ENCODE assay signal across 8 mouse cellular contexts in genomic region chr9:81626899-81627606, GRCm38 (mm10). TPM values are rescaled to one million over a fixed set of nuclear protein-coding genes. Genes with fewer than 3 reads are reported as not detected.
DNase-seq lines count a peak whose midpoint lies in the region; ATAC-seq lines count a peak whose summit lies in the region.

No protein-coding gene starts in this region.

- H3K36me3 ChIP-seq in kidney, embryonic 15.5 days: no peaks in the 10 kb centered on the region
- no peaks in the 10 kb centered on the region for H3K36me3 ChIP-seq in limb, embryonic 13.5 days

- no peaks in the 10 kb centered on the region for H3K9me3 ChIP-seq in kidney, embryonic 15.5 days (replicated peaks)
- no peaks in the 10 kb centered on the region for H3K9me3 ChIP-seq in limb, embryonic 13.5 days

- H3K27ac ChIP-seq in kidney, embryonic 15.5 days: no peak overlapping the region
- no peak overlapping the region for H3K27ac ChIP-seq in limb, embryonic 13.5 days

- DNase-seq in 3T3-L1 (ENCODE audit: low read depth, low spot score): peak; percentile 63
- peak; percentile 7 for DNase-seq in MN1 (ENCODE audit: low spot score)
- DNase-seq in cerebellum, postnatal 14 days: peak; percentile 90 to 94
- peak; percentile 88 to 92 for DNase-seq in frontal cortex, postnatal 36 days (ENCODE audit: low spot score in 2 of 2)
- peak; percentile 63 for DNase-seq in naive thymus-derived CD4-positive, alpha-beta T cell, adult 2 months (ENCODE audit: low read depth)
- peak; percentile 24 for DNase-seq in testis, postnatal 14 days (ENCODE audit: low spot score)

- peaks cover 7% of the 10 kb centered on the region for H3K4me1 ChIP-seq in kidney, embryonic 15.5 days
- H3K4me1 ChIP-seq in limb, embryonic 13.5 days: peaks cover 3% of the 10 kb centered on the region

- no peak overlapping the region for H3K4me2 ChIP-seq in kidney, embryonic 15.5 days
- no peak overlapping the region for H3K4me2 ChIP-seq in limb, embryonic 13.5 days (replicated peaks)

- WGBS in kidney, embryonic 15.5 days: 38% methylated on average over 9 of the region's 9 CpGs
- 31% methylated on average over 9 of the region's 9 CpGs for WGBS in limb, embryonic 13.5 days

- H3K4me3 ChIP-seq in kidney, embryonic 15.5 days (replicated peaks): no peak overlapping the region
- no peak overlapping the region for H3K4me3 ChIP-seq in limb, embryonic 13.5 days

- H3K9ac ChIP-seq in kidney, embryonic 15.5 days: no peak overlapping the region
- no peak overlapping the region for H3K9ac ChIP-seq in limb, embryonic 13.5 days

- peak; percentile 86 for ATAC-seq in kidney, embryonic 15.5 days (replicated peaks; ENCODE audit: low FRiP score)
- peak; percentile 72; the same call in 1 of the 2 replicates for ATAC-seq in limb, embryonic 13.5 days (ENCODE audit: low FRiP score, low read depth)

- peaks cover 27% of the 10 kb centered on the region for H3K27me3 ChIP-seq in kidney, embryonic 15.5 days
- H3K27me3 ChIP-seq in limb, embryonic 13.5 days: peaks cover 28% of the 10 kb centered on the region

RNA-seq across cellular contexts. Expression of gene Htr1b, which starts 6.6 kb away (rescaled TPM):
- polyA plus RNA-seq in kidney, embryonic 15.5 days (2015; fragmentation: Nextera tagmentation; extraction: Ambion mirVana): 0.30 and 0.40 TPM in 2 replicates
- polyA plus RNA-seq in limb, embryonic 13.5 days (2015; fragmentation: Nextera tagmentation; extraction: Ambion mirVana): 0.88 and 1.3 TPM in 2 replicates

Comparison
In these comparisons a context has a peak if more than half of its experiments do, and no peak if none do; other contexts are left out.
1. DNase-seq: peak in every context shown above with its lines; median percentile 92 in cerebellum, postnatal 14 days; 90 in frontal cortex, postnatal 36 days; 63 in 3T3-L1; 63 in naive thymus-derived CD4-positive, alpha-beta T cell, adult 2 months; 24 in testis, postnatal 14 days; 7 in MN1.